Mouse (Mus musculus): ENCODE data around the gene Gm17535. TPM values are rescaled to one million over a fixed set of nuclear protein-coding genes. Genes with fewer than 3 reads are reported as not detected.
"Not testable (repeated sequence)": the region's sequence is repeated elsewhere in the genome, so short reads cannot be mapped to it uniquely, and the experiment has no call there.

The Gm17535 gene
- polyA plus RNA-seq, 1 experiment from 2014 or later: not detected

DNA sequence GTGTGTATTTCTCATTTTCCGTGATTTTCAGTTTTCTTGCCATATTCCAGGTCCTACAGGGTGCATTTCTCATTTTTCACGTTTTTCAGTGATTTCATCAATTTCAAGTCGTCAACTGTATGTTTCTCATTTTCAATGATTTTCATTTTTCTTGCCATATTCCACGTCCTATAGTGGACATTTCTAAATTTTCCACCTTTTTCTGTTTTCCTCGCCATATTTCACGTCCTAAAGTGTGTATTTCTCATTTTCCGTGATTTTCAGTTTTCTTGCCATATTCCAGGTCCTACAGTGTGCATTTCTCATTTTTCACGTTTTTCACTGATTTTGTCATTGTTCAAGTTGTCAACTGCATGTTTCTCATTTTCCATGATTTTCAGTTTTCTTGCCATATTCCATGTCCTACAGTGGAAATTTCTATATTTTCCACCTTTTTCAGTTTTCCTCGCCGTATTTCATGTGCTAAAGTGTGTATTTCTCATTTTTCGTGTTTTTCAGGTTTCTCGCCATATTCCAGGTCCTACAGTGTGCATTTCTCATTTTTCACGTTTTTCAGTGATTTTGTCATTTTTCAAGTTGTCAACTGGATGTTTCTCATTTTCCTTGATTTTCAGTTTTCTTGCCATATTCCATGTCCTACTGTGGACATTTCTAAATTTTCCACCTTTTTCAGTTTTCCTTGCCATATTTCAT, 11.9 kb upstream of the Gm17535 start:
- not testable (repeated sequence) for ATAC-seq (ENCODE audit: low FRiP score, low TSS enrichment); H3K9ac ChIP-seq (replicated peaks; ENCODE audit: low read length); H3K27me3 ChIP-seq (ENCODE audit: control insufficient read depth, insufficient read depth, low read length); H3K27ac ChIP-seq (replicated peaks; ENCODE audit: low read depth, low read length); H3K4me1 ChIP-seq (ENCODE audit: control insufficient read depth, insufficient read depth, low read length); H3K9me3 ChIP-seq (ENCODE audit: control insufficient read depth, low read length); H3K4me2 ChIP-seq (ENCODE audit: low read length); H3K36me3 ChIP-seq (ENCODE audit: control insufficient read depth, insufficient read depth, low read length); H3K4me3 ChIP-seq (replicated peaks; ENCODE audit: low read depth, low read length)
- 68% methylated on average over 9 of the region's 13 CpGs for WGBS
- DNase-seq: peak; percentile 0

DNA sequence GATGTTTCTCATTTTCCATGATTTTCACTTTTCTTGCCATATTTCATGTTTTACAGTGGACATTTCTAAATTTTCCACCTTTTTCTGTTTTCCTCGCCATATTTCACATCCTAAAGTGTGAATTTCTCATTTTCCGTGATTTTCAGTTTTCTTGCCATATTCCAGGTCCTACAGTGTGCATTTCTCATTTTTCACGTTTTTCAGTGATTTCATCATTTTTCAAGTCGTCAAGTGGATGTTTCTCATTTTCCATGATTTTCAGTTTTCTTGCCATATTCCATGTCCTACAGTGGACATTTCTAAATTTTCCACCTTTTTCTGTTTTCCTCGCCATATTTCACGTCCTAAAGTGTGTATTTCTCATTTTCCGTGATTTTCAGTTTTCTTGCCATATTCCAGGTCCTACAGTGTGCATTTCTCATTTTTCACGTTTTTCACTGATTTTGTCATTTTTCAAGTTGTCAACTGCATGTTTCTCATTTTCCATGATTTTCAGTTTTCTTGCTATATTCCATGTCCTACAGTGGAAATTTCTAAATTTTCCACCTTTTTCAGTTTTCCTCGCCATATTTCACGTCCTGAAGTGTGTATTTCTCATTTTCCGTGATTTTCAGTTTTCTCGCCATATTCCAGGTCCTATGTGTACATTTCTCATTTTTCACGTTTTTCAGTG, 11.0 kb upstream of the Gm17535 start, which contains the start of gene Gm10718:
TSS of gene Gm10718 (plus strand) at position 236 of the 673 bp plus-strand sequence.
- H3K9ac ChIP-seq (replicated peaks; ENCODE audit: low read length); H3K4me2 ChIP-seq (ENCODE audit: low read length); H3K27me3 ChIP-seq (ENCODE audit: control insufficient read depth, insufficient read depth, low read length); H3K4me3 ChIP-seq (replicated peaks; ENCODE audit: low read depth, low read length); H3K4me1 ChIP-seq (ENCODE audit: control insufficient read depth, insufficient read depth, low read length); H3K27ac ChIP-seq (replicated peaks; ENCODE audit: low read depth, low read length); H3K36me3 ChIP-seq (ENCODE audit: control insufficient read depth, insufficient read depth, low read length); ATAC-seq (ENCODE audit: low FRiP score, low TSS enrichment); DNase-seq; H3K9me3 ChIP-seq (ENCODE audit: control insufficient read depth, low read length): not testable (repeated sequence)
- 74% methylated on average over 9 of the region's 13 CpGs for WGBS

DNA sequence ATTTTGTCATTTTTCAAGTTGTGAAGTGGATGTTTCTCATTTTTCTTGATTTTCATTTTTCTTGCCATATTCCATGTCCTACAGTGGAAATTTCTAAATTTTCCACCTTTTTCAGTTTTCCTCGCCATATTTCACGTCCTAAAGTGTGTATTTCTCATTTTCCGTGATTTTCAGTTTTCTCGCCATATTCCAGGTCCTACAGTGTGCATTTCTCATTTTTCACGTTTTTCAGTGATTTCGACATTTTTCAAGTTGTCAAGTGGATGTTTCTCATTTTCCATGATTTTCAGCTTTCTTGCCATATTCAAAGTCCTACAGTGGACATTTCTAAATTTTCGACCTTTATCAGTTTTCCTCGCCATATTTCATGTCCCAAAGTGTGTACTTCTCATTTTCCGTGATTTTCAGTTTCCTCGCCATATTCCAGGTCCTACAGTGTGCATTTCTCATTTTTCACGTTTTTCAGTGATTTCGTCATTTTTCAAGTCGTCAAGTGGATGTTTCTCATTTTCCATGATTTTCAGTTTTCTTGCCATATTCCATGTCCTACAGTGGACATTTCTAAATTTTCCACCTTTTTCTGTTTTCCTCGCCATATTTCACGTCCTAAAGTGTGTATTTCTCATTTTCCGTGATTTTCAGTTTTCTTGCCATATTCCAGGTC, 10.3 kb upstream of the Gm17535 start:
- not testable (repeated sequence) for H3K27ac ChIP-seq (replicated peaks; ENCODE audit: low read depth, low read length); H3K4me3 ChIP-seq (replicated peaks; ENCODE audit: low read depth, low read length); H3K4me2 ChIP-seq (ENCODE audit: low read length); H3K27me3 ChIP-seq (ENCODE audit: control insufficient read depth, insufficient read depth, low read length); H3K4me1 ChIP-seq (ENCODE audit: control insufficient read depth, insufficient read depth, low read length); DNase-seq; H3K9me3 ChIP-seq (ENCODE audit: control insufficient read depth, low read length); H3K9ac ChIP-seq (replicated peaks; ENCODE audit: low read length); ATAC-seq (ENCODE audit: low FRiP score, low TSS enrichment); H3K36me3 ChIP-seq (ENCODE audit: control insufficient read depth, insufficient read depth, low read length)
- 70% methylated on average over 16 of the region's 16 CpGs for WGBS

DNA sequence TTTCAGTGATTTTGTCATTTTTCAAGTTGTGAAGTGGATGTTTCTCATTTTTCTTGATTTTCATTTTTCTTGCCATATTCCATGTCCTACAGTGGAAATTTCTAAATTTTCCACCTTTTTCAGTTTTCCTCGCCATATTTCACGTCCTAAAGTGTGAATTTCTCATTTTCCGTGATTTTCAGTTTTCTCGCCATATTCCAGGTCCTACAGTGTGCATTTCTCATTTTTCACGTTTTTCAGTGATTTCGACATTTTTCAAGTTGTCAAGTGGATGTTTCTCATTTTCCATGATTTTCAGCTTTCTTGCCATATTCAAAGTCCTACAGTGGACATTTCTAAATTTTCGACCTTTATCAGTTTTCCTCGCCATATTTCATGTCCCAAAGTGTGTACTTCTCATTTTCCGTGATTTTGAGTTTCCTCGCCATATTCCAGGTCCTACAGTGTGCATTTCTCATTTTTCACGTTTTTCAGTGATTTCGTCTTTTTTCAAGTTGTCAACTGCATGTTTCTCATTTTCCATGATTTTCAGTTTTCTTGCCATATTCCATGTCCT, 9.4 kb upstream of the Gm17535 start, which contains the start of gene Gm10717:
TSS of gene Gm10717 (plus strand) at position 506 of the 556 bp plus-strand sequence.
- 78% methylated on average over 12 of the region's 12 CpGs for WGBS
- H3K36me3 ChIP-seq (ENCODE audit: control insufficient read depth, insufficient read depth, low read length); DNase-seq; H3K4me1 ChIP-seq (ENCODE audit: control insufficient read depth, insufficient read depth, low read length); H3K9me3 ChIP-seq (ENCODE audit: control insufficient read depth, low read length); H3K4me3 ChIP-seq (replicated peaks; ENCODE audit: low read depth, low read length); H3K9ac ChIP-seq (replicated peaks; ENCODE audit: low read length); ATAC-seq (ENCODE audit: low FRiP score, low TSS enrichment); H3K27me3 ChIP-seq (ENCODE audit: control insufficient read depth, insufficient read depth, low read length); H3K4me2 ChIP-seq (ENCODE audit: low read length); H3K27ac ChIP-seq (replicated peaks; ENCODE audit: low read depth, low read length): not testable (repeated sequence)

DNA sequence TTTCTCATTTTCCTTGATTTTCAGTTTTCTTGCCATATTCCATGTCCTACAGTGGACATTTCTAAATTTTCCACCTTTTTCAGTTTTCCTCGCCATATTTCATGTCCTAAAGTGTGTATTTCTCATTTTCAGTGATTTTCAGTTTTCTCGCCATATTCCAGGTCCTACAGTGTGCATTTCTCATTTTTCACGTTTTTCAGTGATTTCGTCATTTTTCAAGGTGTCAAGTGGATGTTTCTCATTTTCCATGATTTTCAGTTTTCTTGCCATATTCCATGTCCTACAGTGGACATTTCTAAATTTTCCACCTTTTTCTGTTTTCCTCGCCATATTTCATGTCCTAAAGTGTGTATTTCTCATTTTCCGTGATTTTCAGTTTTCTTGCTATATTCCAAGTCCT, 8.7 kb upstream of the Gm17535 start:
- not testable (repeated sequence) for H3K9ac ChIP-seq (replicated peaks; ENCODE audit: low read length); DNase-seq; H3K27ac ChIP-seq (replicated peaks; ENCODE audit: low read depth, low read length); H3K4me2 ChIP-seq (ENCODE audit: low read length); H3K27me3 ChIP-seq (ENCODE audit: control insufficient read depth, insufficient read depth, low read length); H3K9me3 ChIP-seq (ENCODE audit: control insufficient read depth, low read length); H3K4me3 ChIP-seq (replicated peaks; ENCODE audit: low read depth, low read length); ATAC-seq (ENCODE audit: low FRiP score, low TSS enrichment); H3K4me1 ChIP-seq (ENCODE audit: control insufficient read depth, insufficient read depth, low read length); H3K36me3 ChIP-seq (ENCODE audit: control insufficient read depth, insufficient read depth, low read length)
- whole genome bisulfite sequencing: 65% methylated on average over 4 of the region's 6 CpGs

DNA sequence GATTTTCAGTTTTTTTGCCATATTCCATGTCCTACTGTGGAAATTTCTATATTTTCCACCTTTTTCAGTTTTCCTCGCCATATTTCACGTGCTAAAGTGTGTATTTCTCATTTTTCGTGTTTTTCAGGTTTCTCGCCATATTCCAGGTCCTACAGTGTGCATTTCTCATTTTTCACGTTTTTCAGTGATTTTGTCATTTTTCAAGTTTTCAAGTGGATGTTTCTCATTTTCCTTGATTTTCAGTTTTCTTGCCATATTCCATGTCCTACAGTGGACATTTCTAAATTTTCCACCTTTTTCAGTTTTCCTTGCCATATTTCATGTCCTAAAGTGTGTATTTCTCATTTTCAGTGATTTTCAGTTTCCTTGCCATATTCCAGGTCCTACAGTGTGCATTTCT, 8.3 kb upstream of the Gm17535 start:
- not testable (repeated sequence) for ATAC-seq (ENCODE audit: low FRiP score, low TSS enrichment); H3K27me3 ChIP-seq (ENCODE audit: control insufficient read depth, insufficient read depth, low read length); H3K36me3 ChIP-seq (ENCODE audit: control insufficient read depth, insufficient read depth, low read length); H3K4me3 ChIP-seq (replicated peaks; ENCODE audit: low read depth, low read length); H3K4me1 ChIP-seq (ENCODE audit: control insufficient read depth, insufficient read depth, low read length); H3K9me3 ChIP-seq (ENCODE audit: control insufficient read depth, low read length); DNase-seq; H3K9ac ChIP-seq (replicated peaks; ENCODE audit: low read length); H3K4me2 ChIP-seq (ENCODE audit: low read length); H3K27ac ChIP-seq (replicated peaks; ENCODE audit: low read depth, low read length)
- WGBS: 74% methylated on average over 5 of the region's 5 CpGs

DNA sequence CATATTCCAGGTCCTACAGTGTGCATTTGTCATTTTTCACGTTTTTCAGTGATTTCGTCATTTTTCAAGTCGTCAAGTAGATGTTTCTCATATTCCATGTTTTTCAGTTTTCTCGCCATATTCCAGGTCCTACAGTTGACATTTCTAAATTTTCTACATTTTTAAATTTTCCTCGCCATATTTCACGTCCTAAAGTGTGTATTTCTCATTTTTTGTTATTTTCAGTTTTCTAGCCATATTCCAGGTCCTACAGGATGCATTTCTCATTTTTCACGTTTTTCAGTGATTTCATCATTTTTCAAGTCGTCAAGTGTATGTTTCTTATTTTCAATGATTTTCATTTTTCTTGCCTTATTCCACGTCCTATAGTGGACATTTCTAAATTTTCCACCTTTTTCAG, 7.7 kb upstream of the Gm17535 start:
- H3K9ac ChIP-seq (replicated peaks; ENCODE audit: low read length); ATAC-seq (ENCODE audit: low FRiP score, low TSS enrichment); H3K27me3 ChIP-seq (ENCODE audit: control insufficient read depth, insufficient read depth, low read length); H3K27ac ChIP-seq (replicated peaks; ENCODE audit: low read depth, low read length); H3K4me2 ChIP-seq (ENCODE audit: low read length); DNase-seq; H3K4me3 ChIP-seq (replicated peaks; ENCODE audit: low read depth, low read length); H3K9me3 ChIP-seq (ENCODE audit: control insufficient read depth, low read length); H3K36me3 ChIP-seq (ENCODE audit: control insufficient read depth, insufficient read depth, low read length); H3K4me1 ChIP-seq (ENCODE audit: control insufficient read depth, insufficient read depth, low read length): not testable (repeated sequence)
- WGBS: 68% methylated on average over 9 of the region's 9 CpGs

DNA sequence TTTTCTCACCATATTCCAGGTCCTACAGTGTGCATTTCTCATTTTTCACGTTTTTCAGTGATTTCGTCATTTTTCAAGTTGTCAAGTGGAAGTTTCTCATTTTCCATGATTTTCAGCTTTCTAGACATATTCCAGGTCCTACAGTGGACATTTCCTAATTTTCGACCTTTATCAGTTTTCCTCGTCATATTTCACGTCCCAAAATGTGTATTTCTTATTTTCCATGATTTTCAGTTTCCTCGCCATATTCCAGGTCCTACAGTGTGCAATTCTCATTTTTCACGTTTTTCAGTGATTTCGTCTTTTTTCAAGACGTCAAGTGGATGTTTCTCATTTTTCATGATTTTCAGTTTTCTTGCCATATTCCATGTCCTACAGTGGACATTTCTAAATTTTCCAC, 7.2 kb upstream of the Gm17535 start:
- not testable (repeated sequence) for H3K4me1 ChIP-seq (ENCODE audit: control insufficient read depth, insufficient read depth, low read length); H3K27ac ChIP-seq (replicated peaks; ENCODE audit: low read depth, low read length); H3K4me2 ChIP-seq (ENCODE audit: low read length); H3K4me3 ChIP-seq (replicated peaks; ENCODE audit: low read depth, low read length); H3K36me3 ChIP-seq (ENCODE audit: control insufficient read depth, insufficient read depth, low read length); H3K9ac ChIP-seq (replicated peaks; ENCODE audit: low read length); H3K9me3 ChIP-seq (ENCODE audit: control insufficient read depth, low read length); H3K27me3 ChIP-seq (ENCODE audit: control insufficient read depth, insufficient read depth, low read length); ATAC-seq (ENCODE audit: low FRiP score, low TSS enrichment)
- 76% methylated on average over 9 of the region's 9 CpGs for WGBS
- peak; percentile 35 for DNase-seq

Data from midbrain, embryonic 14.5 days (tissue).